Mouse (Mus musculus): ENCODE data around the gene Apobec1.

GRCm38 (mm10) chr6:122621066-122621465 lies 18.8 kb upstream of the Apobec1 start:
- TF ChIP-seq CTCF (IDR thresholded peaks at IDR 0.05; ENCODE audit: borderline replicate concordance, extremely low read depth, insufficient read depth, insufficient read length) = no peak
- TF ChIP-seq POLR2A (IDR thresholded peaks at IDR 0.05; ENCODE audit: borderline replicate concordance, extremely low read depth, insufficient read depth, insufficient read length, poor library complexity, severe bottlenecking) = no peak

All from brain, embryonic 14.5 days (tissue).